12 mouse cellular contexts compared by ENCODE assay signal in the genomic region with DNA sequence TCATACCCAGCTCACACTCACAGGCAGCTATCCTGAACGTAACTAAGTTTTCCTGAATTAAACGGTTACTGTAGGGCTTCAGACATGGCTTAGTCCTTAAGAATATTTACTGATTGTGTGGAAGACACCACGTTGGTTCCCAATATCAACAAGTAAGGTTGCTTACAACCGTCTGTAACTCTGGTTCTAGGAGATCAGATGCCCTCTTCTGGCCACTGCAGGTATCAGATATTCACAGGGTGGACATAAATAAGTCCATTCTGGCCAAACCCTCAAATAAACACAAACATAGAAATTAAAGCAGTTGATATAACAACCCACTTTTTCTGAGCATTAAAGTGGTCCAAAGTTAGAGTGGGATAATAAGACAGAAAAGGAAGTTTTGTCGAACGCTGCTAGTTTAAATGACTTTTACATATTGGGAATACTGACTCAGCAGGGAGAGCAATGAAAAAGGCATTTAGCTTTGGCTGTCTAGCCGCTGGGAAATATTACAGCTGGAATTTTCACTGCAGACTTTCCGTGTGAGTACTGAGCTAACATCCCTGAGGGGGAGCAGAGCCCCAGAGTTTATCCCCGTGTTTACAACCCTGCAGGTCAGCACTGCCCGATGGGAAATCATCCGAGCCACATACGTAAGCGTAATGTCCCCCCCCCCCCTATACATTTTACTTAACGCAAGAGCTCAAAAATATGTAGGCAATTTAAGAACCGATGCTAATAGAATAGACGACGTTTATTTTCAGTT.
DNase-seq lines count a peak whose midpoint lies in the region; ATAC-seq and TF ChIP-seq lines count a peak whose summit lies in the region.
"Had no signal": no experiment of that assay in that cellular context is flagged by ENCODE, and none has a peak within 500 bp of the region (broad histone marks: within the 10 kb centered on the region; RNA-seq: fewer than 3 reads in every experiment).

No protein-coding gene starts in this region.

- DNase-seq in heart, postnatal 0 days (ENCODE audit: low spot score) = no peak
- DNase-seq in neural tube, embryonic 11.5 days (ENCODE audit: low spot score) = peak; percentile 15
- no peak for DNase-seq in neural tube, embryonic 10.5 days (ENCODE audit: extremely low spot score, low spot score)
- DNase-seq in stomach, postnatal 0 days (ENCODE audit: low spot score) = no peak
- no peak for DNase-seq in ovary, postnatal 10 days (ENCODE audit: low spot score)
- no peak for DNase-seq in thymus, adult 2 months
- DNase-seq: right cerebral cortex, postnatal 25 days had no signal

- no peak overlapping the region for H3K9ac ChIP-seq in heart, postnatal 0 days (replicated peaks; ENCODE audit: low read depth, low read length)
- no peak overlapping the region for H3K9ac ChIP-seq in heart, embryonic 11.5 days (ENCODE audit: low read depth, low read length)
- H3K9ac ChIP-seq in neural tube, embryonic 11.5 days (ENCODE audit: low read length) = no peak overlapping the region
- H3K9ac ChIP-seq in intestine, postnatal 0 days (ENCODE audit: low read depth, low read length) = no peak overlapping the region
- H3K9ac ChIP-seq in stomach, postnatal 0 days (ENCODE audit: low read length) = no peak overlapping the region
- H3K9ac ChIP-seq: embryonic facial prominence, embryonic 15.5 days; liver, embryonic 14.5 days had no signal

- TF ChIP-seq CTCF in heart, postnatal 0 days (IDR thresholded peaks at IDR 0.05; ENCODE audit: low read depth) = peak; percentile 19; the same call in 1 of the 2 replicates
- TF ChIP-seq CTCF in intestine, postnatal 0 days (IDR thresholded peaks at IDR 0.05; ENCODE audit: low read depth) = peak; percentile 53
- TF ChIP-seq CTCF in stomach, postnatal 0 days (IDR thresholded peaks at IDR 0.05; ENCODE audit: low read depth) = peak; percentile 66
- TF ChIP-seq CTCF in thymus, adult 2 months (IDR thresholded peaks at IDR 0.05; ENCODE audit: borderline replicate concordance, control insufficient read depth, extremely low read depth, insufficient read depth, low read length, poor library complexity) = no peak

- TF ChIP-seq EP300 in heart, postnatal 0 days (IDR thresholded peaks at IDR 0.05; ENCODE audit: low read depth) = no peak
- TF ChIP-seq EP300 in stomach, postnatal 0 days (optimal IDR thresholded peaks at IDR 0.05) = no peak

- 70% methylated on average over 17 of the region's 17 CpGs for WGBS in heart, postnatal 0 days
- 71% methylated on average over 17 of the region's 17 CpGs for WGBS in heart, embryonic 11.5 days (ENCODE audit: insufficient replicate concordance)
- WGBS in neural tube, embryonic 11.5 days = 76% methylated on average over 17 of the region's 17 CpGs
- WGBS in intestine, postnatal 0 days = 71% methylated on average over 17 of the region's 17 CpGs
- WGBS in stomach, postnatal 0 days = 54% methylated on average over 17 of the region's 17 CpGs
- WGBS in thymus, adult 2 months = 83% methylated on average over 17 of the region's 17 CpGs

- no peak for TF ChIP-seq POLR2A in thymus, adult 2 months (IDR thresholded peaks at IDR 0.05; ENCODE audit: control insufficient read depth, extremely low read depth, insufficient read depth, low read length, poor library complexity)

- no peaks in the 10 kb centered on the region for H3K36me3 ChIP-seq in heart, postnatal 0 days (replicated peaks; ENCODE audit: control insufficient read depth, insufficient read depth, low read length)
- H3K36me3 ChIP-seq in heart, embryonic 11.5 days (ENCODE audit: control insufficient read depth, insufficient read depth, low read length) = no peaks in the 10 kb centered on the region
- H3K36me3 ChIP-seq in neural tube, embryonic 11.5 days (ENCODE audit: control insufficient read depth, insufficient read depth, low read length) = no peaks in the 10 kb centered on the region
- H3K36me3 ChIP-seq in intestine, postnatal 0 days (ENCODE audit: control insufficient read depth, insufficient read depth) = no peaks in the 10 kb centered on the region
- no peaks in the 10 kb centered on the region for H3K36me3 ChIP-seq in stomach, postnatal 0 days (ENCODE audit: control insufficient read depth, insufficient read depth, low read length)
- H3K36me3 ChIP-seq in thymus, adult 2 months (ENCODE audit: control insufficient read depth, insufficient read depth, low read length) = no peaks in the 10 kb centered on the region
- H3K36me3 ChIP-seq: embryonic facial prominence, embryonic 15.5 days had no signal

- H3K9me3 ChIP-seq in heart, postnatal 0 days (replicated peaks; ENCODE audit: control insufficient read depth, low read length) = no peaks in the 10 kb centered on the region
- no peaks in the 10 kb centered on the region for H3K9me3 ChIP-seq in heart, embryonic 11.5 days (replicated peaks; ENCODE audit: control insufficient read depth, low read length)
- H3K9me3 ChIP-seq in neural tube, embryonic 11.5 days (ENCODE audit: control insufficient read depth, low read length) = no peaks in the 10 kb centered on the region
- no peaks in the 10 kb centered on the region for H3K9me3 ChIP-seq in intestine, postnatal 0 days (ENCODE audit: control insufficient read depth)
- H3K9me3 ChIP-seq in stomach, postnatal 0 days (ENCODE audit: control insufficient read depth, low read length) = no peaks in the 10 kb centered on the region
- H3K9me3 ChIP-seq: embryonic facial prominence, embryonic 15.5 days had no signal

- H3K27ac ChIP-seq in heart, postnatal 0 days (ENCODE audit: low read depth) = no peak overlapping the region
- H3K27ac ChIP-seq in heart, embryonic 11.5 days (ENCODE audit: low read depth, low read length) = no peak overlapping the region
- H3K27ac ChIP-seq in neural tube, embryonic 11.5 days (ENCODE audit: low read depth, low read length) = no peak overlapping the region
- no peak overlapping the region for H3K27ac ChIP-seq in intestine, postnatal 0 days (ENCODE audit: low read depth, low read length)
- no peak overlapping the region for H3K27ac ChIP-seq in stomach, postnatal 0 days (replicated peaks)
- H3K27ac ChIP-seq in thymus, adult 2 months (ENCODE audit: control insufficient read depth, insufficient read depth, low read length) = no peak overlapping the region
- H3K27ac ChIP-seq: embryonic facial prominence, embryonic 15.5 days; liver, embryonic 14.5 days had no signal

- H3K27me3 ChIP-seq in heart, postnatal 0 days (ENCODE audit: control insufficient read depth, insufficient read depth, low read length) = no peaks in the 10 kb centered on the region
- H3K27me3 ChIP-seq in heart, embryonic 11.5 days (ENCODE audit: control insufficient read depth, insufficient read depth, low read length) = no peaks in the 10 kb centered on the region
- no peaks in the 10 kb centered on the region for H3K27me3 ChIP-seq in neural tube, embryonic 11.5 days (ENCODE audit: control insufficient read depth, insufficient read depth, low read length)
- no peaks in the 10 kb centered on the region for H3K27me3 ChIP-seq in intestine, postnatal 0 days (replicated peaks; ENCODE audit: control insufficient read depth, insufficient read depth, low read length)
- H3K27me3 ChIP-seq in stomach, postnatal 0 days (ENCODE audit: control insufficient read depth, insufficient read depth, low read length) = no peaks in the 10 kb centered on the region
- no peaks in the 10 kb centered on the region for H3K27me3 ChIP-seq in thymus, adult 2 months (ENCODE audit: control insufficient read depth, insufficient read depth, low read length)
- H3K27me3 ChIP-seq: embryonic facial prominence, embryonic 15.5 days had no signal

- no peak for ATAC-seq in heart, postnatal 0 days (ENCODE audit: insufficient read depth, low read depth)
- no peak for ATAC-seq in heart, embryonic 11.5 days (replicated peaks; ENCODE audit: insufficient number of reproducible peaks, low FRiP score, low TSS enrichment)
- no peak for ATAC-seq in neural tube, embryonic 11.5 days (ENCODE audit: insufficient read depth, low FRiP score, low TSS enrichment)
- no peak for ATAC-seq in intestine, postnatal 0 days
- ATAC-seq in stomach, postnatal 0 days (ENCODE audit: low FRiP score, low TSS enrichment) = no peak

- H3K4me2 ChIP-seq in heart, postnatal 0 days (ENCODE audit: low read depth, low read length) = no peak overlapping the region
- no peak overlapping the region for H3K4me2 ChIP-seq in heart, embryonic 11.5 days
- no peak overlapping the region for H3K4me2 ChIP-seq in neural tube, embryonic 11.5 days (ENCODE audit: low read depth)
- no peak overlapping the region for H3K4me2 ChIP-seq in intestine, postnatal 0 days (replicated peaks; ENCODE audit: low read depth)
- peak overlapping the region; percentile 29; the same call in 1 of the 2 replicates for H3K4me2 ChIP-seq in stomach, postnatal 0 days (replicated peaks; ENCODE audit: low read depth)
- H3K4me2 ChIP-seq: embryonic facial prominence, embryonic 15.5 days had no signal

- no peak overlapping the region for H3K4me3 ChIP-seq in heart, postnatal 0 days (ENCODE audit: low read depth, low read length)
- H3K4me3 ChIP-seq in heart, embryonic 11.5 days (ENCODE audit: low read depth, low read length) = no peak overlapping the region
- H3K4me3 ChIP-seq in neural tube, embryonic 11.5 days (ENCODE audit: low read depth, low read length) = no peak overlapping the region
- H3K4me3 ChIP-seq in intestine, postnatal 0 days (ENCODE audit: low read depth, low read length) = no peak overlapping the region
- no peak overlapping the region for H3K4me3 ChIP-seq in stomach, postnatal 0 days (ENCODE audit: low read depth, low read length)
- H3K4me3 ChIP-seq in thymus, adult 2 months (ENCODE audit: control insufficient read depth, insufficient read depth, low read length) = no peak overlapping the region
- H3K4me3 ChIP-seq: embryonic facial prominence, embryonic 15.5 days; myocyte had no signal

- H3K4me1 ChIP-seq in heart, postnatal 0 days (ENCODE audit: control insufficient read depth, insufficient read depth) = no peaks in the 10 kb centered on the region
- no peaks in the 10 kb centered on the region for H3K4me1 ChIP-seq in heart, embryonic 11.5 days (ENCODE audit: control insufficient read depth, insufficient read depth, low read length)
- no peaks in the 10 kb centered on the region for H3K4me1 ChIP-seq in neural tube, embryonic 11.5 days (ENCODE audit: control insufficient read depth, insufficient read depth, low read length)
- H3K4me1 ChIP-seq in intestine, postnatal 0 days (replicated peaks; ENCODE audit: control insufficient read depth, insufficient read depth, low read length) = no peaks in the 10 kb centered on the region
- H3K4me1 ChIP-seq in stomach, postnatal 0 days (replicated peaks; ENCODE audit: control insufficient read depth, insufficient read depth) = no peaks in the 10 kb centered on the region
- H3K4me1 ChIP-seq in thymus, adult 2 months (replicated peaks; ENCODE audit: control insufficient read depth, insufficient read depth, low read length) = no peaks in the 10 kb centered on the region
- H3K4me1 ChIP-seq: embryonic facial prominence, embryonic 15.5 days had no signal
